Mouse (Mus musculus) erythroid progenitor cell, adult 5-6 weeks (primary cell): ENCODE data around the gene Apbb1. TPM values are rescaled to one million over a fixed set of nuclear protein-coding genes. Genes with fewer than 3 reads are reported as not detected.

Experiments used
- ATAC-seq: replicated peaks from 2 replicates; pipeline ENCODE4 v1.8.0; 2016; ENCODE audit warnings: moderate number of reproducible peaks, mild to moderate bottlenecking, moderate TSS enrichment, inconsistent platforms; ENCODE audit not compliant: poor library complexity, low FRiP score, severe bottlenecking
- total RNA-seq, 2 experiments: library from RNA; stranded (forward) in 1 of 2; stranded (reverse) in 1 of 2; fragments of 150-400 nt in 1 of 2; fragments of 186-747, 209-891 nt in 1 of 2; gene quantifications; 2 replicates each; pipeline versions ENCODE4 v1.2.3 to v1.2.4; 2015 to 2017; ENCODE audit warnings: low replicate concordance in 2 of 2

The Apbb1 gene
- total RNA-seq (2015; ENCODE audit: low replicate concordance) (not detected in 2 replicates), total RNA-seq (2017; ENCODE audit: low replicate concordance) (7.3 TPM in 1 of 2 replicates, not detected in the other)

DNA sequence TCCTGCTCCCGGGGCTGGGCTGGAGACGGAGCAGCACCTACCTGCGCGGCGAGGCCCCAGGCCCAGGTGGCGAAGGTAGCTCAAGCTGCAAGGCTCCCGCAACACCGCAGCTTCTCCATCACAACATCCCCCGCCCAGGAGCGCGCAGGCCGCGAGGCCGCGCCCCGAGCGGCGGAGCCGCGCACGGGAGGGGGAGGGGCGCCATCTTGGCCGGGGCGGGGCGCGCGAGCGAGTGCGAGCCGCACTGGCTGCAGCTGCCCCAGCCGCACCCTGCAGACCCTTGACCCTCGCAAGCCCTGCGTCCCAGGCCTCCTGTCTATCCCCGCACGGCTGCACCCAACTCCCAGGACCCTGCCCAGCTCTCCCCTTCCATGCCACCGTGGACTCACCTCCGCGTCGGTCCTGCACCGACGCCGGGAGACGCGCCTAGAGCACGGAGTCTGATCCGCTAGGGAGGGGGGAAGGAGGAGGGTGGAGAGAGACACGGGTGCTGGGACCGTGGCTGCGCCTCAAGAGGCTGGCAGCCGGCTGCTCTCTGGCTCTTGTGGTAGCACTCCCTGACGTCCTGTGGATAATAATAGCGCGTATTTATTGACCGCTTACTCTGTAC, at the start of gene Apbb1:
Apbb1 (minus strand) TSS at position 560 of the 610 bp plus-strand sequence.
- ATAC-seq, result peak; percentile 42; the same call in 1 of the 2 replicates

DNA sequence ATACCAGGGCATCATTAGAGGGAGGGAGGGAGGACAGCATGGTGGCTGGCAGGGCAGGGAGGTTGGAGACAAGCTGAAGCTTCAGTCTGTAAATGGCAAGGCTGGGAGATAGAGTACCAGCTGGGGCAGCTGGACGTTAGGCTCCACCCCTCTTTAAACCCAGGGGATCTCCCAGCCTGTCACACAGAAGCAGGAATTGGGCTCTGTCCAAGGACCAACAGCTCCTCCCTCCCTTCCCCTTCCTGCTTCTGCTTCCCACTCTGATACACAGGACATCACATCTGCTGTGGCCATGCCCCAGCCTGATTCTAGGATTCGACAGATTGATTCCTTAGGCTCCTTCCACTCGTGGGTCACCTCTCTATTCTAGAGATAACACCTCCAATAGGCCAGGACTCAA, 47.2 kb upstream of the Apbb1 start:
- ATAC-seq, result no peak

DNA sequence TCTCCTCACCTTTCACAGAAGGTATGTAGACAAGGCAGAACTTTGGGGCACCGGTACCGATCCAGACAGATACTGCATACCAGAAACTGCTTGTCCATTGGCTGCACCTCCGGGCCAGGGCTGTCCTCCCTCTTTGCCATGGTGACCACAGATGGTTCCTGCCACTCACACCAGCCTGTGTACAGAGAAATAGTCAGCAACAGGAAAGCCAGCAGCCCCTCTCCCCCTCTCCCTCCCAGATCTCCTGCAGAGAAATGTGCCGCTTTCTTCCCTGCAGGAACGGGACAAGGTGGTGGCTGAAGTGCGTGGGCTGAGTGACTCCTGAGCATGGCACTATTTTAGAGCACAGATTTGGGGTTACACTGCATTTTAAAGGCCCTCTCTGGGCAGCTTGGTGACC, 43.9 kb upstream of the Apbb1 start:
- ATAC-seq, result no peak

DNA sequence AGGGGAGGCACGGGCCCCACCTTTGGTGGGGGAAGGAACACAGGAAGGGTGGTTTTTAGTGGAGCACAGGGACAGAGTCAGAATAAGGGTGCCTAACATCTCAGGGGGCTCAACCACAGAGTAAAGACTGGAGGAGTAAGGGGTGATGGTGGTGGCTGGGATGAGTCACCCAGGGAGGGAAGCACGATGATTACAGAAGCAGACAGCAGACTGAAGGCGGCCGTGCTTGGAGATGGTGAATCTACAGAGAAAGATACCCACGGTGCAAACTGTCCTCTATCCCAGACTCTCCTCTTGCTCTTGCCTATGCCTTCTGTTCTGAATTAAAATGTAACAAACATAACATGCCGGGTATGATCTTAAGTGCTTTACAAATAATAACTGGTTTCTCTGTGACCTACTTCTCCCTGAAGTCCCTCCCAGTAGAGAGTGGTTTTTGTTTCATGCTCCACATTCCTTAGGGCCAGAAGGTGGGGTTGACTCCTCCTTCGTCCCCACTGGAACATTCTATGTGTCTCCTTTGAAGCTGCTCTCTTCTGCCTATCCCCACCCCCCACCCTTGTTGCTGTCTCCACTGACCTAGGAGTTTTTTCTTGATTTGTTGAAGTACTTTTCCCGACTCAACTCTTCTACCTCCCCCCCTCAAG, 40.3 kb upstream of the Apbb1 start:
- no peak for ATAC-seq

DNA sequence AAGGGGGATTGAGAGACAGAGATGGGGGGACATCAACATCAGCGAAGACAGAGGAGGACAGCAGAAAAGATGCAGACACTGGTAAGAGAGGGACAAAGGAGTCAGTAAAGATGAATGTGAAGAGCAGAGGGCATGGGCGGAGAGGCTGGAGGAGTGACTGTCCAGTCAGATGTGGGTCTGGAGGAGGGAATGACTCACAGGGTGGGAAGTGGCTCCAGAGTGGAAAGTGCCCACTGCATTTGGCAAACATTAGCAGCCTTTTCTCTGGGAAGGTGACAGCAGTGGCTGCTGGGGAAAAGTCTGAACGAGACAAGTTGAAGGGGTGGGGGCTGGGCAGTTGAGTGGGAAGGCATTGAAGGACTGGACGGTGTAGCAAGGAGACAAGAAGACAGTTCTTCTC, 39.6 kb upstream of the Apbb1 start:
- no peak for ATAC-seq

DNA sequence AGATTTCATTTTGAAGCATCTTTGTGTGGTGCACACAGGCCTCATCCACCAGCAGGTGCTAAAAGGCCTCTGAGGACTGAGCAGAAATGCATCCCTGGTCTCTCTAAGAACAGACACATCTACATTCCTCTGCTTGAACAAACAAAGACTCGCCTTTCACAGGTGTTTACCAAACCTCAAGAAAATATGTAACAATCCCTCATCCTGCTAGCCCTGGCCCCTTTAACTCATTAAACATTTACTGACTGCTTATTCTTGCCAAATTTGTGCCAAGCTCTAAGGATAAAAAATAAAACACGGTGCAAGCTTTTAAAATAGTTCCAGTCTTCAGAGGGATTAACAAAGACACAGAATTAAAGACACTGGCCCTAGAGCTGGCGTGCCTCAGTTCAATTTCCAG, 38.2 kb upstream of the Apbb1 start:
- ATAC-seq, result no peak

DNA sequence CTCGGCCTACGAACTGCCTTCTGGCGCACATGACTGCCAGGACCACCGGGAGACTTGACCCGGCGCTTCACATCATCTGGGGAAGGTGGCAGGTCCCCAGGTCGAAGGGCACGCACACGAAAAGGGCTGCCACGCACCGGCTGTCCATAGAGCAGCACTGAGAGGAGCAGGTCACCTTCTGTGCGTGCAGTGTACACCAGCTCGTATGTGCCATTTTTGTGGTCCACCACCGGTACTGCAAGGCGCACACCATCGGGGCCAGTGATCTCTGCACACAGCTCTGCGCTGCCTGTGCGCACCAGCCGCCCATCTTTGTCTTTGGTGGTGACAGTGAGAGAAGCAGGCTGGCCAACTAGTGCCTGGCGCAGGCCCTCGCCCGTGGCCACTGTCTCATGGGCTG, 36.4 kb upstream of the Apbb1 start:
- ATAC-seq, result no peak

DNA sequence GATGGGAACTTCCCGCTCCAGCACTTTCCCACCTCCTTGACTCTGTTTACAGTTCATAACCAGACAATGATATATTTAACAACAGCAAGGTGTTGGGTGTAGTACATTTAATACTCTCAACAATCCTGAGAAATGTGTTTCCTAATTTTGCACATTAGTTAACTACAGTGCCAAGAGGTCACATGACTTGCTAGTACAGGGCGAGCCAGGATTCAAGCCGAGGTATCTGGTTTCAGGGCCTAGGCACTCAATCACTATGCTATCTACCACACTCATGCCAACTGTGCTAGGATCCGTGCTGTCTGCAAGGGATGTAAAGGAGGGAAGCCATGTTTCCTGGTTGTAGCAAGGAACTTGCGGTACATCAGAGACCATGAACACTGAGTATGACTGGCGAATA, 35.1 kb upstream of the Apbb1 start:
- ATAC-seq, result no peak

DNA sequence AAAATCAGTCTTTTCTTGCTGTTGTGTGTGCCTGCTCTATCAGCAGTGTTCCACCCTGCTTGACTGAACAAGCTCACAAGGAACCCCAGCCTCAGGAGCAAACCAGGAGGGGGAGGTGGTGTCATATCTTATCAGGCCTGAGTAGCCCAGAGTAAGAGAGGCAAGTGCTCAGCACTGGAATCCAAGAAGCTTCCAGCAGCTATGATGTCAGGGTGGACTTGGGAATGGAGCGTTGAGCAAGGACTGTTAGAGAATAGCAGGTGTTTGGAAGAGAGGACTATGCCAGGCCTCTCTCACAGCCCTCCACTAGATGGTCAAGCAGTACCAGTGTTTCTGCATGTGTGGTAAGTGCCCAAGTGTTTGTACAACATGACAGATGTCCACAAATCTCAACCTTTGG, 34.3 kb upstream of the Apbb1 start:
- ATAC-seq, result no peak

DNA sequence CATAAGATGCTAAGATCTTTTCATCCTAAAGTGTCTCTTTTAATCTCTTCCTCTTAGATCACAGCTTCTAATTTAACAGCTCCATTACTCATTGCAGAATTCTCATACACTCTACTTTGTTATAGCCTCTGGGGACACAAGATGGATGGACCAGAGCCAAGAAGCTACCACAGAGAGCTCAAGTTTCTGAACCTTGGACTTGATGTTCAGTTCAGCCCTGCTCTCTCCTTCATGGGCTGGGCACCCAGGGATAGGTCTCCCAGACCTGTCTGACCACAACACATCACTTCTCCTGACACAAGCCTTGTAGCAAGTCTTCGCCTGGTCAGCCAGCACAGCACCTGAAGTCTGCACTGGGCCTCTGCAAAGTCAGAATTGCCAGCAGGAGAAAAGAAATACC, 32.9 kb upstream of the Apbb1 start:
- no peak for ATAC-seq

DNA sequence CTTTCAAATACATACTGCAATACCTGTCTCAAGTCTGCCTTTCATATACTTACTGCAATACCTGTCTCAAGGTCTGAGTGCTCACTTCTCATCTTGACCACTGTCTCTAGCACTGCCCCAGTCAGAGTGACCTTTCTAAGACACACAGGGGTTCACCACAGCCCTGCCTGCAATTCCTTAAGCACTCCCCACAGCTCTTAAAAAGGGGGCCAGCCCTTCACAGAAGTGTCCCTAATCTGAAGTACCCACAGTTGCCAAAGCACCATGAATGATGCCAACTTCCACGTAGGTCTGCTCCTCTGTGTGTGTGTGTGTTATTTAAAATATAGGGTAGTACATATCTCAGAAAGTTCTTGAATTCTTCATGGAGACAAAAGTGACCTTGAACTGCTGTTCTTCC, 30.3 kb upstream of the Apbb1 start:
- ATAC-seq, result no peak

DNA sequence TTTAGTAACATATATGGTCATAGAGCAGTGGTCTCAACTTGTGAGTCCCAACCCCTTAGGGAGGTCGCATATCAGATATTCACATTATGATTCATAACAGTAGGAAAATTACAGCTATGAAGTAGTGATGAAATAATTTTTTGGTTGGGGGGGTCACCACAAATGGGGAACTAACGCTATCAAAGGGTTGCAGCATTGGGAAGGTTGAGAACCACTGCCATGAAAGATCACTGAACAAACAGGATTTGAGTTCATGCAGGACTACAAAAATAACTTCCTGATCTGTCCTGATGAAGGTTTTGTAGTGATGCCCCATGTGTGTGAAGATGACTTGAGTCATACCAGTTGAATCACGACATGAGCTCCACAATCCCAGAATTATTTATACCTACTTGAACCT, 27.0 kb upstream of the Apbb1 start:
- ATAC-seq, result no peak

DNA sequence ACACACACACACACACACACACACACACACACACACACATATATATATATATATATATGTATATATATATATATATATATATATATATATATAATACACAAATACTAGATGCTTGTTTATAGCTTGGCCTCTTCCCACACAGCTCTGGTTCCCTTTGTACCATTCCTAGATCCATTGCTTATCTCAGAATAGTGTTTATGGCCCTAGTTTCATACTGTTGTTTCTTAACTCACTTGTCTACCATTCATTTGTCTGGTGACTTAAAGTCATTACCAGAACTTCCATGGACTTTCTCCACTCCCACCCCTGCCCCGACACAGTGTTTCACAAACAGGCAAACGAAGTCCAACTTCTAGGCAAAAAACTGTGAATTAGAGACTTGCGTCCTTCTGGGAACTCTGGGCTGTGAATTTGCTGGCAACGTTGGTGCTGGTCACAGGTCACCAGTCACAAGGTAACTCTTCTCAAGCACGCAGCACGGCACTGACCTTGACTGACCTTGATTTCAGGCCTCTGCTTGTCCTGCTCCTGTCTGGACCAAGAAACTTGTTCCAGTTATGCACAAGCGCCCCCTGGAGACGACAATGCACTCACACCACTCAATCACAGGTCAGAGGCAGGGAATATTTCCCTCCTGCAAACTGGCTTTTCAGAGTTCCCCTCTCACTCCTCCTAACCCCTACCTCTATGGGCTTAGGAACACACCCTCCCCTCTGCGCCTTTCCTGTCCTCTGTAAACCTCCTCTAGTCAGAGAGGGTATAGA, 21.6 kb upstream of the Apbb1 start:
- ATAC-seq, result no peak

DNA sequence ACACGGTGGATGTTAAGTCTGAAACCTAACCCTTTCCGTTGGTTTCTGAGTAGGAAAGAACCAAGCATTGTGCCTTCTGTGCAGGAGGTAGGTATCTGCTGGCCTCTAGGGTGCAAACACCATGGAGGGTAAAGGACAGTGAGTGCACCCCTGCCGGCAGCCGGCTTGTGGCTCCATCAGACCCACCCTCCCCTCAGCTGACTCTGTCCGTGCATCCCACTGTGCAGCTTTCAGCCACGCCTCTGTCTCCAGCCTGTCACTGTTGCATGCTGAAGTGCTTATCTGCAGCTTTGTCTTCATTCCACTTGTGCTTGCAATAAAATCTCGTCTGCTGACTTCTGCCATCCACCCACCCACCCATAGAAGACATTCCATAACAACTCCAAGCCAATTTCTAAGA, 8.6 kb upstream of the Apbb1 start:
- no peak for ATAC-seq

DNA sequence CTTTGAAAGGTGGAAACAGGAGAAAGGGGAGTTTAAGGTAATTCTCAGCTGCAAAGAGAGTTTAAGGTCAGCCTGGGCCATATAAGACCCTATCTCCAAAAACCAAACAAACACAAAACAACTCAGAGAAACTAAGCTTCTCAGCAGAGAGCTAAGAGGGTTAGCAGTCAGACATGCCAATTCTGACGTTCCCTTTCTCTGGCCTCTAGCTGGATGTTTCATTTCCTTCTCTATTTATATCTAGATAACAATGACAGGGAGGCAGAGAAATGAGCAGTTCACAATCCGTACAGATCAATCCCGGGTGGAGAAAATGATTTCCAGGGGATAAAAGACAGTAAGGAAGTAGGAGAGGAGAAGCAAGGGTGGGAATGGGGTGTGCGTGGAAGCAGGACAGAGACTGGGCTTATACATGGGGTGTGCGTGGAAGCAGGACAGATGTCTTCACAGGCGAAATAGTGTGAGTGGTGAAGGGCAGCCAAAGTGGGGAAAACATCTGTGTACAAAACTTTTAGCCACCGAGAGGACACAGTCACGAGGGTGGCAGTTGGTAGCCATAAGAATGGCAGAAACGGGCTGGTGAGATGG, 7.0 kb upstream of the Apbb1 start:
- no peak for ATAC-seq

DNA sequence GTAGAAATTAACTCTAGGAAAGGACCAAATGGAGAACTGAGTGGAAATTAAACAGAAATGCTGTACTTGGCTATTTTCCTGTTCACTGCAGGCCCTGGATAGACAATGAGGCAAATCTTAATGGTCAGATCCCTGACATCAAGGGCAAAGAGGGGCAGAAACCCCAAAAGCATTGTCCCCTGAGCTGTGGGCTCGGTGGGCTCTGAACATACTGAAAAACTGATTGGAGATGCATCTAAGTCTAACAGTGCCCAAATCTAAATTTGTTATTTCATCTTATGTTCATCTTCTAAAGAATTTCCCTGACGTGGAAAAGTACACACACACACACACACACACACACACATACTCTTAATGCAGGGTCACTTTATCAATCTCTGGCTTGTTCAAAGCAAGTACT, 506 bp upstream of the Apbb1 start:
- ATAC-seq, result no peak

DNA sequence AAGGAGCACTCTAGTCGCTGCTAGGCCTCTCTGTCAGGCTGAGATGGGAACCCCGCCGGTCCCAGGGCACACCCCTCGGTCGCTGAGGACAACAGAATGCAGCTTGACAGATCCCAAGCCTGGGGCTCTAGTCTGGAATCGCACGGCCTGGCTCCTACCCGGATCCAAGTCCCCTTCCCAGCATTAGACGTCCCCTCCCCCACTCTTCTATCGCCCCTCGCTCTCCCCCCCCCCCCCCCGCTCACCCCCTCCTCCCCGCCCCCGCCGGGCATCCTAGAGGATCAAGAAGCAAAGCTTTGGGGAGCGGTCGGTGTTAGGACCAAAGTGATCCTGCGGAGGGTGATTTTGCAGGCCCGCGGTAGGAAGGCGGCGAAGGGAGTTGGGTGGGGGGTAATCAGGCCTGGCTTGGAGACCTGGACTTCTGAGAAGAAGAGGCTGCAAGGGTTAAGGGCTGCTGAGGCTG, 795 bp downstream of the Apbb1 start:
- no peak for ATAC-seq

DNA sequence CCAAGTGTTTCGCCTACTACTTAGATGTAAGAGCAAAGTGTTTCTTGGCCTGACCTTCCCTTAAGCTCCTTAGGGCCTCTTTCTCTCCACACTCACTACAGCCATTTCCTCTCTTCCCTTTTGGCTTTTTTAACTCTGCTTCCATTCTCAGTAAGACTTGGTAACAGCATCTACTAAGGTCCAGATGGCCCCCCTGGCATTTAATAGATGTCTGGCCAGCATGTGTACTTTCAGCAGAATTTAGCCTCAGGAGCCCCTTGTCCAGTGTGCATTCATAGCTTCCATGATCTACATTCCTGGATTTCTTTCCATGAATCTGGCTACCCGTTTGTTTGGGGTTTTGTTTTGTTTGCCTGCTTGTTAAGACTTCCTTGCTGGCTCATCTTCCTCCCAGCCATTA, 3.0 kb downstream of the Apbb1 start:
- no peak for ATAC-seq

DNA sequence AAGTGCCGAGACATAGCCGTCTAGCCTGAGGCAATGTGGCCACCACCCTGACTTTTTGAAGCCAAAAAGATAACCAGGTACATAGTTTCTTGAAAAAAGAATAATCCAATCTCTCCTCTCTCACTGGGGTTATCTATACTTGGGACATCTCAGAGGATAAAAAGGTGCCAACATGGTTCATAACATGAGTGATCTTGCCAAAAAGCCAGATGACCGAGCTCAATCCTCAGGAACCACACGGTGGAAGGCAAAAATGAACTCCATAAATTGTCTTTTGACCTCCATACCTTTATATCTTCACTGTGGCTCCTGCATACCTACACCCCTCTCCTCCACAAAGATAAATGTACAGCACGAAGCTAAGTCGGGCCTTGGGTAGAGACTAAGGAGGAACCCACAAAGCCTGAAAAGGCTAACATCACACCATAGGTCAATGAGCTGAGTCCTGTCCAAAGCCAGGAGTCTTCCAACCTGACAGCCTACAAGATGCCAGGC, 4.0 kb downstream of the Apbb1 start:
- ATAC-seq, result no peak

DNA sequence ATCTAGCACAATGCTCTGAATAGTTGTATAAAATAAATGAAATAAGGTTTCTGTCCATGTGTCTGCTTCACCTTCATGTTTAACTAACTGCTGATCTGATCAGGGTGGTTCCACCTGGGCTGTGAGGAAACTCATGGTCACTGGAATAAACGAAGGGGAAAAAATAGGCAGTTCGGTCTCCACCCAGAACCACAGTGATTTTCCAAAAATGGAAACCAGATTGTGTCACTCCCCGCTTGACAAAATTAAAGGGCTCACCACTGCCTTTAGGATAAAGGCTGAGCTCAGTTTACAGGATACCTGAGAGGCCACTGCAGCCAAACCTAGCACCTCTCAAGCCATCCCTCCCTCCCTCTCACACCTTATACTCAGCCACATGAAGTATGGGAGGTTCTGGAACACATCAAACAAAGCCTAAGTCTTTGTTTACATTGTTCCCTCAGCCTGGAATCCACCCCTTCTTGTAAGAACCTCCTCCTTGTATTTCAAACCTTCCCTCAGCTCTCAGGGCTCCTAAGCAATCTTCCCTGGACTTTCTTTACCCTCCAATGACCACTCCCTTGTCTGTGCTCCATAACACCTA, 5.2 kb downstream of the Apbb1 start:
- no peak for ATAC-seq
